24 mouse cellular contexts compared by ENCODE assay signal in the genomic region with DNA sequence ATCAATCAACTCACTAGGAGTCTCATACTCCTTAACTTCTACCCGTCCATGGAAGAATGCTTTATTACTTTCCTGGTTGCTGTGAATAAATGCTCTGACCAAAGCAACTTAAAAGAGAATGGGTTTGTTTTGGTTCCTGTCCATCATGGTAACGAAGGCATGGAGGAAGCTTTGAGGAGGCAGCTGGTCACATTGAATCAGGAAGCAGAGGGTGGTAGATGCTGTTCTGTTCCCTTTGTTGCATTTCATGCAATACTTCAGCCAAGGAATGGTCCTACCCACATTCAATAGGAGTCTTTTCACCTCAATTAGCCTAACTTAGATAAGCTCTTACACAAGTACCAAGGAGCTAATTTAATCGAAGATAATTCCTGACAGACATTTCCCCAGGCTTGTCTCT. TPM values are rescaled to one million over a fixed set of nuclear protein-coding genes. Genes with fewer than 3 reads are reported as not detected.
A peak's percentile ranks its signal among the peaks of the same experiment; 100 is the strongest.
DNase-seq lines count a peak whose midpoint lies in the region; ATAC-seq and TF ChIP-seq lines count a peak whose summit lies in the region.
"Had no signal": no experiment of that assay in that cellular context is flagged by ENCODE, and none has a peak within 500 bp of the region (broad histone marks: within the 10 kb centered on the region; RNA-seq: fewer than 3 reads in every experiment).

No protein-coding gene starts in this region.

- WGBS in forebrain, embryonic 11.5 days: 21% methylated on average over 3 of the region's 3 CpGs
- 27% methylated on average over 3 of the region's 3 CpGs for WGBS in forebrain, embryonic 10.5 days
- 28% methylated on average over 3 of the region's 3 CpGs for WGBS in forebrain, embryonic 14.5 days

- no peaks in the 10 kb centered on the region; the same call in 1 of the 2 replicates for H3K4me1 ChIP-seq in forebrain, embryonic 11.5 days (replicated peaks; ENCODE audit: control insufficient read depth, insufficient read depth, low read length)
- peaks cover 41% of the 10 kb centered on the region for H3K4me1 ChIP-seq in forebrain, embryonic 10.5 days
- peaks cover 4% of the 10 kb centered on the region; the same call in 1 of the 2 replicates for H3K4me1 ChIP-seq in forebrain, embryonic 14.5 days (ENCODE audit: control insufficient read depth, insufficient read depth, low read length)

- no peak for TF ChIP-seq POLR2A in brain, embryonic 14.5 days (IDR thresholded peaks at IDR 0.05; ENCODE audit: borderline replicate concordance, extremely low read depth, insufficient read depth, insufficient read length, poor library complexity, severe bottlenecking)

- no peak overlapping the region for H3K4me2 ChIP-seq in forebrain, embryonic 11.5 days (ENCODE audit: low read depth, low read length, severe bottlenecking)
- no peak overlapping the region for H3K4me2 ChIP-seq in forebrain, embryonic 14.5 days (ENCODE audit: low read length)
- H3K4me2 ChIP-seq: hindbrain, embryonic 14.5 days had no signal

- peaks cover 6% of the 10 kb centered on the region for H3K27me3 ChIP-seq in forebrain, embryonic 11.5 days (ENCODE audit: control insufficient read depth, insufficient read depth, low read length)
- H3K27me3 ChIP-seq in forebrain, embryonic 10.5 days (ENCODE audit: poor library complexity, severe bottlenecking): peaks cover 64% of the 10 kb centered on the region
- no peaks in the 10 kb centered on the region for H3K27me3 ChIP-seq in forebrain, embryonic 14.5 days (replicated peaks; ENCODE audit: control insufficient read depth, insufficient read depth, low read length)

- ATAC-seq in forebrain, embryonic 11.5 days (replicated peaks; ENCODE audit: low FRiP score): peak; percentile 63; the same call in 1 of the 2 replicates
- ATAC-seq in forebrain, embryonic 14.5 days: peak; percentile 45
- ATAC-seq: CD4-positive, CD25-positive, alpha-beta regulatory T cell, adult 4 months; hindbrain, postnatal 0 days; inflammation-experienced regulatory T-cells, adult 6 months; intestine, embryonic 16.5 days had no signal

- H3K9me3 ChIP-seq in forebrain, embryonic 11.5 days (ENCODE audit: control insufficient read depth, low read length): no peaks in the 10 kb centered on the region
- no peaks in the 10 kb centered on the region for H3K9me3 ChIP-seq in forebrain, embryonic 10.5 days
- no peaks in the 10 kb centered on the region for H3K9me3 ChIP-seq in forebrain, embryonic 14.5 days (replicated peaks; ENCODE audit: control insufficient read depth, low read length)
- H3K9me3 ChIP-seq: heart, embryonic 13.5 days had no signal

- H3K9ac ChIP-seq in forebrain, embryonic 11.5 days (ENCODE audit: low read length): no peak overlapping the region
- no peak overlapping the region for H3K9ac ChIP-seq in forebrain, embryonic 14.5 days (ENCODE audit: low read length)
- H3K9ac ChIP-seq: heart, embryonic 13.5 days; hindbrain, embryonic 14.5 days had no signal

- no peak overlapping the region for H3K4me3 ChIP-seq in forebrain, embryonic 11.5 days (ENCODE audit: low read depth, low read length)
- no peak overlapping the region for H3K4me3 ChIP-seq in forebrain, embryonic 10.5 days
- H3K4me3 ChIP-seq in forebrain, embryonic 14.5 days (ENCODE audit: low read depth, low read length): no peak overlapping the region
- H3K4me3 ChIP-seq: heart, embryonic 13.5 days had no signal

- TF ChIP-seq CTCF in brain, embryonic 14.5 days (IDR thresholded peaks at IDR 0.05; ENCODE audit: borderline replicate concordance, extremely low read depth, insufficient read depth, insufficient read length): no peak

- H3K36me3 ChIP-seq in forebrain, embryonic 11.5 days (ENCODE audit: control insufficient read depth, insufficient read depth, low read length): no peaks in the 10 kb centered on the region
- peaks cover 14% of the 10 kb centered on the region for H3K36me3 ChIP-seq in forebrain, embryonic 10.5 days (replicated peaks)
- peaks cover 5% of the 10 kb centered on the region; the same call in 1 of the 2 replicates for H3K36me3 ChIP-seq in forebrain, embryonic 14.5 days (ENCODE audit: control insufficient read depth, insufficient read depth, low read length)

- DNase-seq in forebrain, embryonic 11.5 days (ENCODE audit: low spot score): no peak
- DNase-seq in forebrain, embryonic 10.5 days (ENCODE audit: extremely low spot score, low spot score): no peak
- peak; percentile 40 for DNase-seq in Muller cell, postnatal 12 days (ENCODE audit: inconsistent ontology term)
- peak; percentile 80 for DNase-seq in brain, embryonic 14.5 days (ENCODE audit: low read depth)
- DNase-seq in forebrain, embryonic 14.5 days (ENCODE audit: low spot score): peak; percentile 63
- no peak for DNase-seq in T-cell, adult 2 months (ENCODE audit: low spot score)
- DNase-seq in cerebellum, adult 18-20 months: no peak
- DNase-seq: adrenal gland, adult 2 months; adrenal gland, postnatal 14 days; cerebellum, adult 11-12 months; cerebellum, adult 9-10 months; cerebellum, postnatal 14 days; gastrocnemius, postnatal 25 days; heart, adult 18-20 months; heart, postnatal 14 days; heart, postnatal 4 days; kidney, adult 18-20 months; kidney, adult 9 months had no signal

- no peak overlapping the region for H3K27ac ChIP-seq in forebrain, embryonic 11.5 days (ENCODE audit: low read depth, low read length)
- H3K27ac ChIP-seq in forebrain, embryonic 10.5 days: no peak overlapping the region
- no peak overlapping the region for H3K27ac ChIP-seq in forebrain, embryonic 14.5 days (ENCODE audit: low read depth, low read length)
- H3K27ac ChIP-seq: hindbrain, embryonic 14.5 days; hindbrain, postnatal 0 days had no signal

RNA-seq across cellular contexts. Expression of gene Bex3, which starts 5.3 kb away (rescaled TPM):
- polyA plus RNA-seq in forebrain, embryonic 11.5 days (2014; fragmentation: Nextera tagmentation; extraction: Ambion mirVana): 662 and 667 TPM in 2 replicates
- 666 and 672 TPM in 2 replicates for polyA plus RNA-seq in forebrain, embryonic 10.5 days (2016; fragmentation: Nextera tagmentation; extraction: Ambion mirVana)
- polyA plus RNA-seq in brain, embryonic 14.5 days (2012; rRNA removed): 619 and 631 TPM in 2 replicates
- polyA plus RNA-seq in forebrain, embryonic 14.5 days (2014; fragmentation: Nextera tagmentation; extraction: Ambion mirVana): 693 and 746 TPM in 2 replicates

RNA-seq across cellular contexts. Expression of gene Tceal9, which starts 30.5 kb away (rescaled TPM):
- 376 and 408 TPM in 2 replicates for polyA plus RNA-seq in forebrain, embryonic 11.5 days (2014; fragmentation: Nextera tagmentation; extraction: Ambion mirVana)
- 360 and 363 TPM in 2 replicates for polyA plus RNA-seq in forebrain, embryonic 10.5 days (2016; fragmentation: Nextera tagmentation; extraction: Ambion mirVana)
- polyA plus RNA-seq in brain, embryonic 14.5 days (2012; rRNA removed): 194 and 222 TPM in 2 replicates
- polyA plus RNA-seq in forebrain, embryonic 14.5 days (2014; fragmentation: Nextera tagmentation; extraction: Ambion mirVana): 368 and 379 TPM in 2 replicates

Comparison
In these comparisons a context has a peak if more than half of its experiments do, and no peak if none do; other contexts are left out.
1. DNase-seq: peak in Muller cell, postnatal 12 days (single experiment), brain, embryonic 14.5 days (single experiment) and forebrain, embryonic 14.5 days (single experiment); none in forebrain, embryonic 11.5 days (single experiment), forebrain, embryonic 10.5 days (single experiment), T-cell, adult 2 months (single experiment) and cerebellum, adult 18-20 months (0 of 2).